Mouse (Mus musculus) cortical plate, adult 2 months (tissue): ENCODE measurements around the gene Olfr1497. TPM values are rescaled to one million over a fixed set of nuclear protein-coding genes. Genes with fewer than 3 reads are reported as not detected.

Experiments used
- H3K27ac ChIP-seq: fragments of 200-500 bp; 2 replicates; pipeline ENCODE4 v1.5.1; 2012; ENCODE audit warnings: low read length, control low read depth, inconsistent platforms; ENCODE audit not compliant: insufficient read depth
- H3K4me1 ChIP-seq: fragments of 200-500 bp; 2 replicates; pipeline ENCODE4 v1.6.1; 2011; ENCODE audit warnings: low read length; ENCODE audit not compliant: control insufficient read depth, insufficient read depth
- H3K4me3 ChIP-seq: fragments of 200-500 bp; 2 replicates; pipeline ENCODE4 v1.5.1; 2011; ENCODE audit warnings: mild to moderate bottlenecking, low read length, control low read depth; ENCODE audit not compliant: insufficient read depth
- CTCF ChIP-seq: fragments of 200-500 bp; IDR thresholded peaks from 2 replicates; pipeline ENCODE4 v1.5.1; 2011; ENCODE audit warnings: mild to moderate bottlenecking, control low read depth, low read length; ENCODE audit not compliant: insufficient read depth; ENCODE audit errors: extremely low read depth
- POLR2A ChIP-seq: fragments of 200-500 bp; IDR thresholded peaks from 2 replicates; pipeline ENCODE4 v1.6.1; 2011; ENCODE audit warnings: mild to moderate bottlenecking, low read length, control low read depth; ENCODE audit not compliant: insufficient read depth; ENCODE audit errors: extremely low read depth
- polyA plus RNA-seq: library from polyadenylated mRNA; depleted of rRNA; stranded (reverse); fragments of >200 nt; gene quantifications from 2 replicates; pipeline ENCODE4 v1.2.3, GENCODE M21; 2012; rRNA removed

Olfr1497 gene
- polyA plus RNA-seq, 1 experiment: not detected

DNA sequence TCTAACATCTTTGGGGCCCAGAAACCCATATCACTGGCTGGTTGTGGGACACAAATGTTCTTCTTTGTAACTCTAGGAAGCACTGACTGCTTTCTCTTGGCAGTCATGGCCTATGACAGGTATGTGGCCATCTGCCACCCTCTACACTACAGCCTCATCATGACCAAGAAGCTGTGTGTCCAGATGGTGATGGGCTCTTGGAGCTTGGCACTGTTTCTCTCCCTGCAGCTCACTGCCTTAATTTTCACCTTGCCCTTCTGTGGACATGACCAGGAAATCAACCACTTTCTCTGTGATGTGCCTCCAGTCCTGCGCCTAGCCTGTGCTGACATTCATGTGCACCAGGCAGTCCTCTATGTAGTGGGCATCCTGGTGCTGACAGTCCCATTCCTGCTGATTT, 48.6 kb downstream of the Olfr1497 start:
- Histone ChIP-seq H3K27ac (no peak overlapping the region), H3K4me3 (no peak overlapping the region)
- TF ChIP-seq POLR2A (no peak), CTCF (no peak)

More for the DNA sequence above, 48.6 kb downstream of the Olfr1497 start:
- H3K4me1 ChIP-seq: no peaks in the 10 kb centered on the region

Other genes with a start within 250 kb of the Olfr1497 start
- not detected in 2 replicates for gene Olfr1484, start 214.7 kb downstream of the Olfr1497 start, polyA plus RNA-seq
- not detected in 2 replicates for gene Olfr1487, start 180.8 kb downstream of the Olfr1497 start, polyA plus RNA-seq
- gene Olfr1489, start 166.6 kb downstream of the Olfr1497 start, polyA plus RNA-seq: not detected in 2 replicates
- not detected in 2 replicates for gene Olfr1490, start 147.1 kb downstream of the Olfr1497 start, polyA plus RNA-seq
- not detected in 2 replicates for gene Olfr1491, start 100.9 kb downstream of the Olfr1497 start, polyA plus RNA-seq
- not detected in 2 replicates for gene Olfr1493-ps1, start 74.9 kb downstream of the Olfr1497 start, polyA plus RNA-seq
- gene Olfr1494, start 58.5 kb downstream of the Olfr1497 start, polyA plus RNA-seq: not detected in 2 replicates
- gene Olfr1495, start 33.6 kb downstream of the Olfr1497 start, polyA plus RNA-seq: not detected in 2 replicates
- gene Olfr1496, start 20.3 kb downstream of the Olfr1497 start, polyA plus RNA-seq: not detected in 2 replicates
- gene Olfr1499, start 21.2 kb upstream of the Olfr1497 start, polyA plus RNA-seq: not detected in 2 replicates
- not detected in 2 replicates for gene Olfr1500, start 32.3 kb upstream of the Olfr1497 start, polyA plus RNA-seq
- gene Olfr1501, start 52.5 kb upstream of the Olfr1497 start, polyA plus RNA-seq: not detected in 2 replicates
- gene Olfr1502, start 63.6 kb upstream of the Olfr1497 start, polyA plus RNA-seq: not detected in 2 replicates
- not detected in 2 replicates for gene Olfr1504, start 99.7 kb upstream of the Olfr1497 start, polyA plus RNA-seq
- gene Olfr1505, start 115.3 kb upstream of the Olfr1497 start, polyA plus RNA-seq: not detected in 2 replicates